Mouse (Mus musculus): ENCODE measurements around the gene Ptprh.

Ptprh gene

GRCm38 (mm10) chr7:4523205-4524130, 80.4 kb downstream of the Ptprh start:
- DNase-seq (ENCODE audit: low read depth), result no peak

GRCm38 (mm10) chr7:4522292-4522691, 81.5 kb downstream of the Ptprh start:
- DNase-seq (ENCODE audit: low read depth), result no peak

GRCm38 (mm10) chr7:4521231-4522003, 82.4 kb downstream of the Ptprh start:
- peak; percentile 41 for DNase-seq (ENCODE audit: low read depth)

- peak; percentile 47 for DNase-seq (ENCODE audit: low read depth)
Measured at GRCm38 (mm10) chr7:4518487-4518886, 85.4 kb downstream of the Ptprh start.

- no peak for DNase-seq (ENCODE audit: low read depth)
Measured at GRCm38 (mm10) chr7:4516332-4517050, 87.3 kb downstream of the Ptprh start, which contains the start of gene Tnnt1. TSS of gene Tnnt1 (minus strand) at chr7:4516382.

GRCm38 (mm10) chr7:4515853-4516252, 88.0 kb downstream of the Ptprh start:
- DNase-seq (ENCODE audit: low read depth), result no peak

GRCm38 (mm10) chr7:4513829-4514712, 89.8 kb downstream of the Ptprh start:
- DNase-seq (ENCODE audit: low read depth), result no peak

GRCm38 (mm10) chr7:4513236-4513635, 90.6 kb downstream of the Ptprh start:
- peak; percentile 84 for DNase-seq (ENCODE audit: low read depth)

- DNase-seq (ENCODE audit: low read depth), result no peak
Measured at GRCm38 (mm10) chr7:4511489-4512224, 92.2 kb downstream of the Ptprh start.

GRCm38 (mm10) chr7:4509863-4510608, 93.8 kb downstream of the Ptprh start:
- DNase-seq (ENCODE audit: low read depth), result peak; percentile 86

GRCm38 (mm10) chr7:4508739-4509116, 95.1 kb downstream of the Ptprh start:
- DNase-seq (ENCODE audit: low read depth), result no peak

- peak; percentile 39 for DNase-seq (ENCODE audit: low read depth)
Measured at GRCm38 (mm10) chr7:4508062-4508738, 95.6 kb downstream of the Ptprh start.

- no peak for DNase-seq (ENCODE audit: low read depth)
Measured at GRCm38 (mm10) chr7:4507220-4507619, 96.6 kb downstream of the Ptprh start.

GRCm38 (mm10) chr7:4504646-4505435, 99.0 kb downstream of the Ptprh start:
- DNase-seq (ENCODE audit: low read depth), result no peak

GRCm38 (mm10) chr7:4503858-4504257, 100.0 kb downstream of the Ptprh start:
- DNase-seq (ENCODE audit: low read depth), result no peak

GRCm38 (mm10) chr7:4503100-4503499, 100.7 kb downstream of the Ptprh start:
- no peak for DNase-seq (ENCODE audit: low read depth)

- peak; percentile 51 for DNase-seq (ENCODE audit: low read depth)
Measured at GRCm38 (mm10) chr7:4502421-4503090, 101.3 kb downstream of the Ptprh start.

All from induced T-regulatory cell, adult 2 months (primary cell).